Mouse (Mus musculus): ENCODE results near the gene Hfe.
"Not testable (repeated sequence)": the region's sequence is repeated elsewhere in the genome, so short reads cannot be mapped to it uniquely, and the experiment has no call there.

Gene Hfe

GRCm38 (mm10) chr13:23716261-23717042, 5.8 kb upstream of the Hfe start:
- peak; percentile 11 for DNase-seq (ENCODE audit: low spot score)

GRCm38 (mm10) chr13:23709714-23710373, 810 bp downstream of the Hfe start:
- peak; percentile 55 for DNase-seq (ENCODE audit: low spot score)

- DNase-seq (ENCODE audit: low spot score) = no peak
Observed at GRCm38 (mm10) chr13:23708654-23709053, 2.0 kb downstream of the Hfe start.

GRCm38 (mm10) chr13:23708041-23708440, 2.6 kb downstream of the Hfe start:
- DNase-seq (ENCODE audit: low spot score) = no peak

- DNase-seq (ENCODE audit: low spot score) = no peak
Observed at GRCm38 (mm10) chr13:23706771-23707170, 3.9 kb downstream of the Hfe start.

- no peak for DNase-seq (ENCODE audit: low spot score)
Observed at GRCm38 (mm10) chr13:23705751-23706356, 4.8 kb downstream of the Hfe start.

- DNase-seq (ENCODE audit: low spot score) = not testable (repeated sequence)
Observed at GRCm38 (mm10) chr13:23702801-23703200, 7.9 kb downstream of the Hfe start.

GRCm38 (mm10) chr13:23702220-23702619, 8.4 kb downstream of the Hfe start:
- DNase-seq (ENCODE audit: low spot score) = no peak

GRCm38 (mm10) chr13:23700786-23701520, 9.7 kb downstream of the Hfe start:
- peak; percentile 64 for DNase-seq (ENCODE audit: low spot score)

- no peak for DNase-seq (ENCODE audit: low spot score)
Observed at GRCm38 (mm10) chr13:23699767-23700166, 10.9 kb downstream of the Hfe start.

- DNase-seq (ENCODE audit: low spot score) = no peak
Observed at GRCm38 (mm10) chr13:23698996-23699395, 11.7 kb downstream of the Hfe start.

- DNase-seq (ENCODE audit: low spot score) = peak; percentile 96
Observed at GRCm38 (mm10) chr13:23698300-23698693, 12.4 kb downstream of the Hfe start, which contains the start of gene Hist1h4c. TSS of gene Hist1h4c (minus strand) at chr13:23698454.

- DNase-seq (ENCODE audit: low spot score) = peak; percentile 75
Observed at GRCm38 (mm10) chr13:23697491-23698299, 13.0 kb downstream of the Hfe start.

GRCm38 (mm10) chr13:23696061-23696474, 14.6 kb downstream of the Hfe start:
- DNase-seq (ENCODE audit: low spot score) = peak; percentile 59

- peak; percentile 48 for DNase-seq (ENCODE audit: low spot score)
Observed at GRCm38 (mm10) chr13:23695514-23695913, 15.1 kb downstream of the Hfe start, which contains the start of gene Hist1h1t. TSS of gene Hist1h1t (plus strand) at chr13:23695814.

GRCm38 (mm10) chr13:23694956-23695355, 15.7 kb downstream of the Hfe start:
- no peak for DNase-seq (ENCODE audit: low spot score)

GRCm38 (mm10) chr13:23693856-23694440, 16.7 kb downstream of the Hfe start:
- DNase-seq (ENCODE audit: low spot score) = no peak

GRCm38 (mm10) chr13:23689459-23689858, 21.2 kb downstream of the Hfe start:
- DNase-seq (ENCODE audit: low spot score) = no peak

- DNase-seq (ENCODE audit: low spot score) = no peak
Observed at GRCm38 (mm10) chr13:23688956-23689355, 21.7 kb downstream of the Hfe start.

GRCm38 (mm10) chr13:23687907-23688306, 22.7 kb downstream of the Hfe start:
- no peak for DNase-seq (ENCODE audit: low spot score)

GRCm38 (mm10) chr13:23687181-23687580, 23.5 kb downstream of the Hfe start:
- no peak for DNase-seq (ENCODE audit: low spot score)

Data from testis, postnatal 10 days (tissue).